Mouse (Mus musculus) splenic B cell, adult 2 months (primary cell): ENCODE data around the gene Mrps2.
A peak's percentile ranks its signal among the peaks of the same experiment; 100 is the strongest.

Source experiments
- DNase-seq: peaks from one replicate; pipeline ENCODE4 v3.0.0-alpha.2; 2011; ENCODE audit warnings: low read depth, low spot score
- H3K27me3 ChIP-seq: 2 replicates; pipeline ENCODE4 v1.6.1; 2012; ENCODE audit warnings: mild to moderate bottlenecking, low read length, moderate library complexity, mixed read lengths; ENCODE audit not compliant: control insufficient read depth, poor library complexity, insufficient read depth, severe bottlenecking
- H3K36me3 ChIP-seq: 2 replicates; pipeline ENCODE4 v1.6.1; 2012; ENCODE audit warnings: mild to moderate bottlenecking, low read length, moderate library complexity, mixed read lengths; ENCODE audit not compliant: control insufficient read depth, poor library complexity, insufficient read depth, severe bottlenecking

Gene Mrps2

DNA sequence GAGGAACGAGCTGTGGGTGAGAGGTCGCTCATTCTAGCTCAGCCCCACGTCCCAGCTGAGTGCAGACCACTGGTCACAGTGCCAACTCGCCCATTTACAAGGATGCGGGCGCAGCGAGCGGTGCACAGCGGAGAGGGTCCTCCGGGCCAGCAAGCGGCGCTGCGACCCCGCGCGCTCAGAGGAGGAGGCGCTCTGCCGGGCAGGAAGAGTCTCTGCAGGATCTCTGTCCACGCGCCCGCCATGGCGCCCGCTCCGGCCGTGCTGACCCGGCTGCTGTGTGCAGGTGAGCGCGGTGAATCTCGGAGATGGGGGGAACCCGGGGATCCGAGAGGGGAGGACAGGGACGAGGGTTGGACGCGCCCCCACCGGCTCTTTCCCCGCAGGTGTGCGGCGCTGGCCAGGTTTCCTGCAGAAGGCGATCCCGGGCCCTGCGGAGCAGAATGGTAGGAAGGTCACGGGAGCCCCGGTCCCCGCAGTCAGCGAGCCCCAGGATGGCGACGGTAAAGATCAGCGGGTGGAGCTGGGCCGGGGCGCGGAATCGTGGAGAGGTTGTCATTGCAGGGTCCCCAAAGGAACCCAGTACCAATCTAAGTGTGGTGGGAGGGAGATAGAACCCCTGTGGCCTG is at the start of gene Mrps2:
Gene Mrps2, plus strand, starts transcription at position 207 of the 626 bp plus-strand sequence.
- Histone ChIP-seq H3K36me3 (no peaks in the 10 kb centered on the region; the same call in 1 of the 2 replicates), H3K27me3 (no peaks in the 10 kb centered on the region; the same call in 1 of the 2 replicates)
- DNase-seq, result peak; percentile 88

DNA sequence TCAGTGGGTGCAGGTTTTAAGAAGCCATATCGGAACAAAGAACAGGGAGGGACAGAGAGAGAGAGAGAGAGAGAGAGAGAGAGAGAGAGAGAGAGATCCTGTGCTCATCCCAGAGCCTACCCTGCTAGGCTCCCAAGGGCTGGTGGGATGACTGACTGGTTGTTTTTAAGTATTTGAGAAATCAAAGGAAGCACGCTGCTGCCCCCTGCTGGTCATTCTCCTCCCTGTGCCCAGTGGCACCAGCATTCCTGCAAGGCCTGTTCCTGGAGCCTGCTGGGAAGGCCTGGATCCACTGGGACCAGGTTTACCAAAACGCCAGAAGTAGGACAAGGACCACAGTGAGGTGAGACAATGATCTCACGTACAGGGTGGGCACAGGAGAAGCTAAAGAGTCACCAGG is 48.0 kb upstream of the Mrps2 start:
- H3K27me3 ChIP-seq, result no peaks in the 10 kb centered on the region
- DNase-seq, result peak; percentile 63
- H3K36me3 ChIP-seq, result no peaks in the 10 kb centered on the region

DNA sequence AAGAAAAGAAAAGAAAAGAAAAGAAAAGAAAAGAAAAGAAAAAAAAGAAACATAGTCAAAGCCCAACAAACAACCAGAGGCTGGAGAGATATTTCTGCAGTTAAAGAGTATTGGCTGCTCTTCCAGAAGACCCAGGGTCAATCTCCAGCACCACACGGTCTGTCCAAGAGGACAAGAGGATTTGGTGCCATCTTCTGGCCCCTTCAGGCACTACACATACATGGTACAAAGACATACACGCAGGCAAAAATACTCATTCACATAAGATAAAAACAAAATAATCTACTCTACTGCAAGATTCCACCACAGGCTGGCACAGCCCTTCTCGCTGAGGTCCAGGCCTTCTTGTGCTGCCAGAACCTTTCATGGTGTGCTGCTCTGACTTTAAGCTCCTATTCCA is 44.7 kb upstream of the Mrps2 start:
- peak; percentile 73 for DNase-seq
- Histone ChIP-seq H3K36me3 (no peaks in the 10 kb centered on the region), H3K27me3 (no peaks in the 10 kb centered on the region)

DNA sequence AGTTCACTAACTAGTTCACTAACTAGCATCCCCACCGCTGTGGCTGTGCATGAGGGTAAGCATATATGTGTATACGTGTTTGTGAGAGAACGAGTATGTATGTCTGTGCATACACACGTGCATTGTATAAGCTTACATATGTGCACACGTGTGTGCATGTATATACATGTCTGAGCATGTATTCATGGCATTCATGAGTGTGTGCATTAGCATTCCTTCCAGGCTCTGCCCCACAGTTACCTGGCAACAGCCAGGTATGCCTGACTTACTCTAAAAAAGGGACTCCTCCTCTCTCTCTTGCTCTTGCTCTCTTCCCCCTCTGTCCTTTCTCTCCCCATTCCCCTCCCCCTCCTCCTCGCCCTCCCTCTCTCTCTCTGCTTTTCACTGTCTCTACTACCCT is 40.6 kb upstream of the Mrps2 start:
- no peaks in the 10 kb centered on the region for H3K36me3 ChIP-seq
- DNase-seq, result no peak
- H3K27me3 ChIP-seq, result no peaks in the 10 kb centered on the region

DNA sequence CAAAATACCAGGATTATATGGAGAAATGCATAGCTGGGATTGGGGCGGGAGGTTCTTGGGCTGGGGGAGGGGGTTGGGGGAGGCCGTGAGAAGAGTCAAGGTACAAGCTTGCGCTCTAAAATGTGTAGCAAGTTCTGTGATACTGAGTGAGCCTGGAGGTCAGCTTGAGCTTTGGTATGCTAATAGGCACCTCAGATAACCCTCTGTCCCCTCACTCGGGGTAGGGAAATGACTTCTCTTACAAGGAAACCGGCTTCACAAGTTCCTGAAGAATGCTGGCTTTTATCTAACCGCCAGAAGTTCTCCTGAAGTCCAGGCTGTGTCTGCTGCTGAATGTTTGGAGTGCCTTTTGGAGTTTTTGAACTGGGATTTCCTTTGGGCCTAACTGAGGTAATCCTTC is 37.0 kb upstream of the Mrps2 start:
- Histone ChIP-seq H3K36me3 (no peaks in the 10 kb centered on the region), H3K27me3 (no peaks in the 10 kb centered on the region)
- DNase-seq, result no peak

DNA sequence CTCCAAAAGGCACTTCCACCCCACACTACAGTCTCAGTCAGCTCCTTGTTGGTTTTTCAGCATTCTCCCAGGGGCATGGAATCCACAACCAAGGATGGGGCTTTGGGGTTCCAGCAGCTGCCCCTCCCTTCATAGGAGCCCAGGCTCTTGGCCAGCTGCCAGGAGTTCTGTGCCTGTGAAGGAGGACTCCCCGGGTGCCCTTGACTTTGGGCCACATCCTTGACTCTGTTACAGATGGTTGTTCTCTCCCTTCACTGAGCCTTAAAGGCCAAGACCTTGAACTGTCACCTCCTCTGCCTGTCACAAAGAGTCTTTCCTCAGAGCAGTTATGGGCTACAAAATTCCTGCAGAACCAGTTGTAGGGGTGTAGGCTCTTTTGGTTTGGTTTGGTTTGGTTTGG is 35.1 kb upstream of the Mrps2 start:
- Histone ChIP-seq H3K36me3 (no peaks in the 10 kb centered on the region), H3K27me3 (no peaks in the 10 kb centered on the region)
- no peak for DNase-seq

DNA sequence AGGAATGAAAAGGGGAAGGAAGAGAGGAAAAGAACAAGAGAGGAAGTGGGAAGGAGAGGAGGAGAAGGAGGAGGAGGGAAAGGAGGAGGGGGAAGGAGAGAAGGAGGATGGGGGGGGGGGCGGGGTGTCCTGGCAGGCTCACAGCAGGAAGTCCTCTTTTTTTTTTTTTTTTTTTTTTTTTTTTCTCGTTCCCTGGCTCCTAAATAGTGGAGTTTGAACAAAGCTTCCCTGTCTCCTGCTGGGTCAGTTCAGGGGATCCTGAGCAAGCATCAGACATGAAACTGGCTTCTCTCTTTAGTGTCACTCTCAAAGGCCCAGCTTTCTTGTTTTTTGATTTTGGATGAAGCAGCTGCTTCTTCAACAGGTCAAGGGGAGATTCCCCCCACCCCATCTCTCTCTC is 34.4 kb upstream of the Mrps2 start:
- DNase-seq, result no peak
- no peaks in the 10 kb centered on the region for H3K27me3 ChIP-seq
- H3K36me3 ChIP-seq, result no peaks in the 10 kb centered on the region

DNA sequence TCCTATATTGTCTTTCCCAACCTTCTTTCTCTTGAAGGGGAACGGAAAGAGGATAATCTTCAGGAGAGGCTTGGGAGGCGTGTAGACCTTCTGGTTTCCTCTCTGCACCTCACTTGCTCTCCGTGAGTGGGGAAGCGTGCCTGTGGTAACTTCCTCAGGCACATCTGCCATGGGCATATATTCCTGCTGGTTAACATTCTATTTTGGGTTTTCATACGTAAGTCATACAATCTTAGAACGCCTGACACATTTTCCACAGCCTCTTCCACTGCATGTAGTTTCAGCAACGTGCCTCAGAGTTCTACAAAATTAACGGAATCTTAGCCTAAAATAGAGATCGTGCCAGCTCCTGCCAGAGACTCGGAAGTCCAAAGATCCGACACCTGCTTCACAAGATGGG is 32.5 kb upstream of the Mrps2 start:
- no peak for DNase-seq
- no peaks in the 10 kb centered on the region for H3K27me3 ChIP-seq
- no peaks in the 10 kb centered on the region for H3K36me3 ChIP-seq

DNA sequence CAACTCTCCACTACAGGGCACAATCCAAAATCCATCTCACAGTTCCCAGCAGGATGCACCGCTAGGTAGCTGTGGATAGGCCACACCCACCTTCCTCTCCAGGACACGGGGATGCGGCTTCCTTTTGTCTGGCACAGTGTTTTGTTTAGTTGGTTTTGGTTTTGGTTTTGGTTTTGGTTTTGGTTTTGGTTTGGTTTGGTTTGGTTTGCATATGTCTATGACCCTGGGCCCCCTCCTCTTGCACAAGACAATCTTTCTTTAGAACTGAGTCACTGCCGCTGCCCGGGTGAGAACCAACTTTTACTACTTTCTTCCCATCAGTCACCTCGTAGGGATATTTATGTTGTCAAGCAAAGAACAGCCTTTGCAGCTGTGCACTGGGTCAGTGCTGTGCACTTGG is 27.0 kb upstream of the Mrps2 start:
- DNase-seq, result no peak
- Histone ChIP-seq H3K27me3 (no peaks in the 10 kb centered on the region), H3K36me3 (no peaks in the 10 kb centered on the region)

DNA sequence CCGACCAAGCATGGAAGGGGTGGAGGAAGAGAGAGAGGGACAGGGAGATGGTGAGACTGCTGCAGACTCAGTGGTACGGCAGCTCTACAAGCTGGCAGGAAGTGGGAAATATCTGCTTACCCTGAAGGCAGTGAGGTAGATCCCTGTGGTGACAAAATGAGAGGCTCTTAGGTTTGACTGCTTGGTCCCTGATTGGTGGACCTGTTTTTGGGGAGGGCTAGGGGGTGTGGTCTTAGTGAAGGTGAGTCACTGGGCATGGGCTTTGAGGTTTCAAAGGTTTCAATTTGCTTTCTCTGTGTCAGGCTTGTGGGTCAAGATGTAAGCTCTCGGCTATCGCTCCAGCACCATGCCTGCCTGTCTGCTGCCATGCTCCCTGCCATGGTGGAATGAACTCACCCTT is 22.8 kb upstream of the Mrps2 start:
- DNase-seq, result no peak
- H3K36me3 ChIP-seq, result no peaks in the 10 kb centered on the region
- H3K27me3 ChIP-seq, result no peaks in the 10 kb centered on the region

DNA sequence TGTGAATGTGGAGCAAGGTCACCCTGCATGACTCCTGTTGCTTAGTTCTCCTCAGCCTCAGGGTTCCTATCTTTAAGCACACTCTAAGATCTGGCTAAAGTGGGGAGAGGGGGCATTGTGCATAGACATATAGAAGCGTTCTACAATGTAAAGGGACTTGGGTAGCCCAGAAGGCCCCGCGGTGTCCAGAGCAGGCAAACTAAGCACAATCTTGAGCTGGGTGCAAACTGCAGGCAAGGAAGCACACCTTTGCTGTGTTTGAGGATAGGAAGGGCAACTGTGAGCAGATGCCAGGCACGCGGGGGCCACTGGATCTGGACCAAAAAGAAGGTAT is 21.7 kb upstream of the Mrps2 start:
- DNase-seq, result no peak
- H3K27me3 ChIP-seq, result no peaks in the 10 kb centered on the region
- H3K36me3 ChIP-seq, result no peaks in the 10 kb centered on the region

DNA sequence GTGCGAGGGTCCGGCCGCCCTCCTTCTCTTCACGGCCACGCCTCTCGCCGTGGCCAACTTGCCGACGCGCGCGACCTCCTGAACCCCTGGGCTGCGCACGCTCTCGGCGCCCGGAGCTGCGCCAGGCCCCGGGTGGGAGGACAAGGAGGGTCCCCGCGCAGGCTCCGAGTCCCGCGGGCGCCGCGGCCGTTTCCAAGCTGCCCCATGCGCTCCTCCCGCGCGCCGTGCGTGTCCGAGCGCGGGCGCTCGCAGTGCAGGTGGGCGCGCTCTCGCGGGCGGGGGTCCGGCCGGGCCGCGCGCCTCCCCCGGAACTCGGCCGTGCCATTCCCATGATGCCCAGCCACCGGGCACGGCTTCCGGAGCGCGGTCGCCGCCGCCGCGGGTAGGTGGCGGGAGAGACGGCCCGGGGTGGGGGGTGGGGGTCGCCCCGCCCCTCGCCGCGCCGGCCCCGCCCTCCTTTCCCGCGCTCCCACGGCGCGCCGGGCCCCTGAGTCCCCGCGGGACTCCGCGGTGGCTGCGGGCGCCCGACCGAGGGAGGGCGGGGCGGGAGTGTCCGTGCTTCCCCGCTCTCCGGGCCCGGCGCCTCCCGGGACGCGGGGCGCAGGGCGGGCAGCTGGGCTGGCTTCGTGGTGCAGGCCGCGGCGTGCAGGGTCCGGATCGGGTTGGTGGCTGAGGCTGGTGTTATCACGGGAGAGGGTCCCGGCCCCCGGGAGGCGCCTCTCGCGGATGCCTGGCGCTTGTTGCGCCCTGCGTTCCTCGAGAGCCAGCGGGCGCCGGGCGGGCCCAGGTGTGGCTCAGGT is 21.2 kb upstream of the Mrps2 start, which contains the start of gene Ppp1r26:
Gene Ppp1r26, plus strand, starts transcription at position 286 of the 800 bp plus-strand sequence.
- no peak for DNase-seq
- no peaks in the 10 kb centered on the region for H3K27me3 ChIP-seq

DNA sequence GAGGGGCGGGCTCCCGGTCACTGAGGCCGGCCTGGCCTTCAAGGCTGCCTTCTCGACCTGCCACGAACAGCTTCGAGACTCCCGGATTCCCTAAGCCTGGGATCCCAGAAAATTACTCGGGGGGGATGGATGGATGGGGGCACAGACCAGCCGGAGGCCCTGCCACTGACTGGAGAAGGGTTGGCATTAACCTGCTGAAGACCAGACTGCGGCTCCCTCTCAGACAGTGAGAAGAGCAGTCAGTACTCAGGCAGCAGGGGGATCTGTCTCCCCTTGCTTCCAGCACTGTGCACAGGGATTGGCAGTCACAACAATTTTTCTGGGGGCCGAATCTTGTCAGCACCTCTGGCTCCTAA is 20.6 kb upstream of the Mrps2 start:
- Histone ChIP-seq H3K27me3 (no peaks in the 10 kb centered on the region), H3K36me3 (no peaks in the 10 kb centered on the region)
- DNase-seq, result no peak

More for the DNA sequence above, 21.2 kb upstream of the Mrps2 start, which contains the start of gene Ppp1r26:
- H3K36me3 ChIP-seq, result no peaks in the 10 kb centered on the region

DNA sequence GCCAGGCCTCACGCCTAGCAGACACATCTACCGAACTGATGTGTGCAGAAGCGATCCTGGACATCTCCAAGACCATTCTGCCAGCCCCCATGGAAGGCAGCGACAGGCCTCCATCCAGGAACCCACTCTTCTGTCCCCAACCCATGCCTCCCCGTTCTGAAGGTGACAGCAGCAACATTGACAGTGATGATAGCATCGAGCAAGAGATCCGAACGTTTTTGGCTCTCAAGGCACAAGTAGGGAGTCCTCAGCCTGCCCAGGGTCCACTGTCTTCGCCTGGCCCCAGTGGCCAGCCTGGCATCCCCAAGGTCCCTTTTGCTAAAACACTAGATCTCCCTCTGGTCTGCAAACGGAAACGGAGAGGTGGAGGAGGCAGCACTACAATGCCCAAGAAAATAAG is 16.2 kb upstream of the Mrps2 start:
- Histone ChIP-seq H3K27me3 (no peaks in the 10 kb centered on the region), H3K36me3 (no peaks in the 10 kb centered on the region)
- DNase-seq, result no peak

DNA sequence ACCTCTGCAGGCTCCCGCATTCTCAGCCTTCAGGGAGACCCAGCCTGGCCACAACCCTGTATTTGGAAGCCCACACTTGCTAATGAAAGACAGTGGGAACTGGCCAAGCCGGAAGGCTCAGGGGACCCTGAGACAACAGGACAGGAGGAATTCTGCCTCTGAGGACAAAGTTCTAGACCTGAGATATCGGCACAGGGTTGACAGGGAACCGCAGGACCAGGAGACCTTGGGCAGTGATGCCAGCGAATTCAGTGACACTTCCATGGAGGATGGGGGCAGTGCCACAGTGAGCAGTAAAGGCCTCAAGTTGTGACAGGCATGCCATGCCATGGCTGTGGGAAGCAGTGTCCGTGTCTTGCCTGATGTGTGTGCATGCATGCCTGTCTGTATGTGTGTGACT is 14.3 kb upstream of the Mrps2 start:
- H3K36me3 ChIP-seq, result no peaks in the 10 kb centered on the region
- DNase-seq, result no peak
- H3K27me3 ChIP-seq, result no peaks in the 10 kb centered on the region

DNA sequence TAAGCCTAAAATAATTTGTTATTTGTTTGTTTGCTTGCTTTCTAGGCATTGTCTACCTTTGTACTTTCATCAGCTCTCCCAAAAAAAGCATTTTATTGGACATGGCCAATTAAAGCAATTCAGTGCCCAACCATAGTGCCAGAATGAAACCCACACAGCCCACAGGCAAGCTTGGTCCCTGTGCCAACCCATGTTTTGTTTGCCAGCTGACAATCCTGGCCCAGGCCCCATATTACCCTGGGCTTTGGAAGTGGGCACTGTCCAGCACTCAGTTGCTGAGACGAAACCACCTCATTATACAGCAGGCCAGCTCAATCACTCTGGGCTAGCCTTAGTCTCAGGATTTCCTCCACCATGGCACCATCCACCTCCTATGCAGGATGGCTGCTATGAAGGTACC is 11.2 kb upstream of the Mrps2 start:
- no peaks in the 10 kb centered on the region for H3K27me3 ChIP-seq
- no peak for DNase-seq
- no peaks in the 10 kb centered on the region for H3K36me3 ChIP-seq
